Mouse (Mus musculus): ENCODE results near the gene Chid1.

DNA sequence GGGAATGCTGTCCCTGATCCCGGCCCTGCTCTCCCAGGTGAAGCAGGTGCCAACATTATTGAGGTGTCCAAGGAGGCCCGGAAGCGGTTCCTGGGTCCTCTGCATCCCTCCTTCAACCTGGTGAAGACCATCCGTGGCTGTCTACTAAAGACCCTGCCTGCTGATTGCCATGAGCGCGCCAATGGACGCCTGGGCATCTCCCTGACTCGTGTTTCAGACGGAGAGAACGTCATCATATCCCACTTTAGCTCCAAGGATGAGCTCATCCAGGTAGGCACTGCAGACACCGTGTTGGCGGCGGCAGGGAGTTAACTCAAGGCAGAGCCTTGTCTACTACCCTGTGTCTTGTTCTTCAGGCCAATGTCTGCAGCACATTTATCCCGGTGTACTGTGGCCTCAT is 82.4 kb downstream of the Chid1 start:
- no peak for TF ChIP-seq CTCF (IDR thresholded peaks at IDR 0.05; ENCODE audit: low read depth, low read length)
- TF ChIP-seq GATA1 (IDR thresholded peaks at IDR 0.05; ENCODE audit: borderline replicate concordance, low read length), result no peak
- TF ChIP-seq POLR2AphosphoS5 (IDR thresholded peaks at IDR 0.05; ENCODE audit: insufficient replicate concordance, low read depth, low read length), result no peak
- TF ChIP-seq TAL1 (conservative IDR thresholded peaks at IDR 0.05; ENCODE audit: low read depth, low read length), result no peak
- TF ChIP-seq GATA2 (IDR thresholded peaks at IDR 0.05; ENCODE audit: borderline replicate concordance, low read depth, low read length), result no peak

Measured in G1E (cell line).